Comparison of ENCODE assay signal across 13 mouse cellular contexts in genomic region chr16:24496635-24497034, GRCm38 (mm10).
"Had no signal": no experiment of that assay in that cellular context is flagged by ENCODE, and none has a peak within 500 bp of the region (broad histone marks: within the 10 kb centered on the region; RNA-seq: fewer than 3 reads in every experiment).

No protein-coding gene starts in this region.

- H3K27me3 ChIP-seq: limb, embryonic 13.5 days; liver, embryonic 15.5 days; neural tube, embryonic 12.5 days had no signal

- ATAC-seq: lung, postnatal 0 days had no signal

- H3K27ac ChIP-seq: layer of hippocampus, adult 2 months; limb, embryonic 13.5 days; liver, embryonic 15.5 days; midbrain, embryonic 10.5 days; neural tube, embryonic 12.5 days had no signal

- H3K9ac ChIP-seq: limb, embryonic 13.5 days; liver, embryonic 15.5 days; neural tube, embryonic 12.5 days had no signal

- H3K4me1 ChIP-seq: liver, embryonic 15.5 days had no signal

- H3K4me2 ChIP-seq: limb, embryonic 13.5 days; liver, embryonic 15.5 days; neural tube, embryonic 12.5 days had no signal

- H3K36me3 ChIP-seq: limb, embryonic 13.5 days; liver, embryonic 15.5 days; midbrain, embryonic 10.5 days; neural tube, embryonic 12.5 days had no signal

- H3K9me3 ChIP-seq: limb, embryonic 13.5 days; liver, embryonic 15.5 days; midbrain, embryonic 10.5 days; neural tube, embryonic 12.5 days had no signal

- H3K4me3 ChIP-seq: layer of hippocampus, adult 2 months; limb, embryonic 13.5 days; liver, embryonic 15.5 days; midbrain, embryonic 10.5 days; neural tube, embryonic 12.5 days had no signal

- DNase-seq: kidney, postnatal 10 days; kidney, postnatal 4 days; left cerebral cortex, postnatal 4 days; lung, adult 2 months; lung, postnatal 36 days; midbrain, embryonic 14.5 days; thymus, postnatal 14 days had no signal
